Mouse (Mus musculus): ENCODE results near the gene Pdzd2. TPM values are rescaled to one million over a fixed set of nuclear protein-coding genes. Genes with fewer than 3 reads are reported as not detected.

The Pdzd2 gene
- total RNA-seq, 2 experiments from 2014 or later = 2.4 TPM; not detected in 1

DNA sequence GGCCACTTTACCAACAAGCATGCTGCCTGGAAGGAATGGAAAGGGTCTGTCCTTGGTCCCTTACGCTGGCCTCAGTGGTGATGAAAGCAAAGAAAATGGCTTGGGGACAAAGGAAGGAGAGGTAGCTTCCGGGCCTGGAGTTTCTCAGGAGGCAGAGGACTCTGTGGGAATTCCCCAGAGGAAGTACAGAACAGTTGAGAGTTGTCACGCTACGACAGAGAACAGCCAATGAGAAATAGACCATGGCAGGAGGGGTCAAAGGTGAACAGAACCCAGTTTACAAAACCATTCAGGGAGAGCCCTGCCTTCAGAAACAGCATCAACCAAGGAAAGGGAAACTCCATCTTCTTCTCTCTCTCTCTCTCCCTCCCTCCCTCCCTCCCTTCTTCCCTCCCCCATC lies 309.1 kb downstream of the Pdzd2 start:
- ATAC-seq (replicated peaks; ENCODE audit: low FRiP score, low TSS enrichment, poor library complexity, severe bottlenecking) = no peak

DNA sequence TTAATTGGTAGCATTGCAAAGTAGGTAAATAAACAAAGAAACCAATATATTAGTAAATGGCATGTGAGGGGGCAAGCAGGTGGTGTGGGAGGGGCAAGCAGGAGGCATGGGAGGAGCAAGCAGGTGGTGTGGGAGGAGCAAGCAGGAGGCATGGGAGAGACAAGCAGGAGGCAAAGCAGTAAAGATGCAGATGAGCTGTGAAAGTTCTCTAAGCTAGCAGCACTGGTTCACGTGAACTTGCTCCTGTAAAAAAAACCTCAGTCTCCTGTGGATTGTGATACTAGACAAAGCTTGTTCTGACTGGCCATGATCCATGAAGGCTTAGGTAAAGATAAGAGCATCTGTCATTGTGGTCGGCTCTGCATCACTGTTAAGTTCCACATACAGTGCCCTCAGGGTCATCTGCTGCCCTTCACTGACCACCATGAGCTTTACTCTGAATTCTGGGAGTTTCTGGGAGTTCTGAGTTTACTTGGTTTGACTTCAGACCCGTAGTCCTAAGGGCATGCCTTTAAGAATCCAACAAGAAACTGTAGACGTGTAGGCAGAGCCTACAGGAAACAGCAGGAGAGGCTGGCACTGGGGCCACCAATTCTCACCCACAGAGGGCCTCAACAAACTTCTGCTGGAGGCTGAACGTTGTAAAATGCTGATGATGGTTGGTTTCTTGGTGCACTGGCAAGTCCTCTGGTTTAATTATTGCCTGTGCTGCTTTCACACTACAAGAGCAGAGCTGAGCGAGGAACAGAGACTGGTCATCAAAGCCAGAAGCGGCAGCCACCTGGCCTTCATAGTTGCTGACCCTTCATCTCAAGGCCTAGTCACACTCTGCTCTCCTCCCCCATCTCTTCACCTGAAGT lies 309.9 kb downstream of the Pdzd2 start:
- ATAC-seq (replicated peaks; ENCODE audit: low FRiP score, low TSS enrichment, poor library complexity, severe bottlenecking) = peak; percentile 53

DNA sequence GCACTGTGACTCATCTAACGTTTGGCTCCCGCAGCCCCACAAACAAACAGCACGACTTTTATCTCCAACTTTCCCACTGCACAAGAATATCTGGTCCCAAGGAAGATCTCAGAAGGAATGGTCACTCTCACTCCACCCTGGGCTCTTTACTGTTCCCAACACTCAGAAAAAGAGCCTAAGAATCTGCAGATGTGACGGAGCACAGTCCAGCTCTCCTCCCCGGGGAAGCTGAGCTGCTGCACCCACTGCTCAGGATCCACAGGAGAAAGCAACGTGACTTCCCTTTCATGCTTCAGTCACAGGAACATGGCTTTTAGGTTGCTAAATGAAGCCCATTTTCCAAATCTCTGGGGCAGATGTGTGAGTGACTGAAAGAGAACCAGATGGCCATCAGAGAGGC lies 311.9 kb downstream of the Pdzd2 start:
- no peak for ATAC-seq (replicated peaks; ENCODE audit: low FRiP score, low TSS enrichment, poor library complexity, severe bottlenecking)

DNA sequence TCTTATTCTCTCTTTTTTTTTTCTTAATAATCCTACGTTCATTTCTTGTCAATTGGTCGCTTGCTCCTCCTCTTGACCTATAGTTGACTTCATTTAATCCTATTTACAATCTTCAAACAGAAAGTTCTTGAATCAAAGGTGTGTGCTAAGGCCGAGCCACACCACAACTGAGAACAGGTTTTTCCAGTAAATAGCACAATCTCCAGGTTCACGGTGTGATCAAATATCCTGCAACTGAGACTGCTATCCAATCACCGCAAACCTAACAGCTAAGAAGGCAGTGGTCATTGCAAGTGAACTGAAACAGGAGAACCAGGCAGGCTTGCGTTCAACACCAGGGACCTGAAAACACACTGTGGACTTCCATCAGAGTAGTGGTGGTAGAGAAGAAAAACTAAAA lies 313.4 kb downstream of the Pdzd2 start:
- ATAC-seq (replicated peaks; ENCODE audit: low FRiP score, low TSS enrichment, poor library complexity, severe bottlenecking) = no peak

- peak; percentile 50; the same call in 1 of the 2 replicates for ATAC-seq (replicated peaks; ENCODE audit: low FRiP score, low TSS enrichment, poor library complexity, severe bottlenecking)
Measured at GRCm38 (mm10) chr15:12425049-12425627, 314.6 kb downstream of the Pdzd2 start.

- no peak for ATAC-seq (replicated peaks; ENCODE audit: low FRiP score, low TSS enrichment, poor library complexity, severe bottlenecking)
Measured at GRCm38 (mm10) chr15:12424187-12424586, 315.5 kb downstream of the Pdzd2 start.

DNA sequence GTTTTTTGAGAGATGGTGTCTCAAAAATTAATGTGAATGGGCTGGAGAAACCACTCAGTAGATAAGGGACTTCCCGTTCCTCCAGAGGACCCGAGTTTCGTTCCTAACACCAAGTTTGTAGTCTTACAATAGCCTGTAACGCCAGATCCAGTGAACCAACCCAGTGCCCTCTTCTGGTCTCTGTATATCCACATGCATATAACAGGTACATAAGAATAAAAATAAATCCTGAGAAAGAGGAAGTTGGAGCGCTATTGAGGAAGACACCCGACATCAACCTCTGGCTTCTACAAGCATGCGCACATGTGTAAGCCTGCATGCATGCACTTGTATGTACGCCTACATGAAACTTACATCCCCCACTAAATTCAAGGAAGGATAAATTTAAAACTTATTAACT lies 318.8 kb downstream of the Pdzd2 start:
- no peak for ATAC-seq (replicated peaks; ENCODE audit: low FRiP score, low TSS enrichment, poor library complexity, severe bottlenecking)

GRCm38 (mm10) chr15:12420376-12420775 lies 319.3 kb downstream of the Pdzd2 start:
- no peak for ATAC-seq (replicated peaks; ENCODE audit: low FRiP score, low TSS enrichment, poor library complexity, severe bottlenecking)

GRCm38 (mm10) chr15:12419446-12419845 lies 320.3 kb downstream of the Pdzd2 start:
- ATAC-seq (replicated peaks; ENCODE audit: low FRiP score, low TSS enrichment, poor library complexity, severe bottlenecking) = no peak

- ATAC-seq (replicated peaks; ENCODE audit: low FRiP score, low TSS enrichment, poor library complexity, severe bottlenecking) = no peak
Measured at GRCm38 (mm10) chr15:12415536-12416200, 324.1 kb downstream of the Pdzd2 start.

- ATAC-seq (replicated peaks; ENCODE audit: low FRiP score, low TSS enrichment, poor library complexity, severe bottlenecking) = no peak
Measured at GRCm38 (mm10) chr15:12414696-12415095, 325.0 kb downstream of the Pdzd2 start.

DNA sequence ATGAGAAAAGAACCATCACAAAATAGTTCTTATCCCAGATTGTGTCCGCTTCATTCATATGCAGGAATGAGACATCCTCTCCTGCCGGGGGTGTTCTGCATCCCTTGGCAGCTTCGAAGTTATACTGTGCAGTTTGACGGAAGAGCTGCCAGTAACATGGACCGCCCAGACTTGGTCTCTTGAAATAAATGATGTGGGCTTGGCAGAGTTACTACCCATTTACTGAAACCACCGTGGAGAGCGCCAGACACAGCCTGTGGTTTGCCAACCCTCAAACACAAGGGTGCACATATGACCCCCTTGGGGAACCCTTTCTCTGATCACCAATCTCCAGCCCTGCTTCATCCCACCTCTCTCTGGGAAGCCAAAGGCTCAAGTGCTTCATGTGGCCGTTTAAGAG lies 331.5 kb downstream of the Pdzd2 start:
- ATAC-seq (replicated peaks; ENCODE audit: low FRiP score, low TSS enrichment, poor library complexity, severe bottlenecking) = no peak

DNA sequence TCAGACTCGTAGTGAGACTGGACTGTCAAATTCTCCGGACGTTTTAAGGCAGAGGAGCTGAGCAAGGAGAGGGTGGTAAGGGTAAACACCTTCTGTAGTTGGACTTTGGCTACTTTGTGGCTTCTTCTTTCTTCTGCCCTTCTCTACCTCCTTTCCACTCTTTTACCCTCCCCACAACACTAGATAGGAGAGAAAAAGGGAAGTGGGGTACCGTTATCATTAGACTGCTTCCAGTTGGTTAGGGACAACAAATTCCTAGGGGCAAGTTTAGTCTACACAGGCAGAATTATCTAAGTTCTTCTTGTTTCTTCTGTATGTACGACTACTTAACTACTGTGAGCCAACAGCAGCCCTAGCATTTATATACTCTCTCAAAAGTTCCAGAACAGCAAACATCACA lies 334.1 kb downstream of the Pdzd2 start:
- no peak for ATAC-seq (replicated peaks; ENCODE audit: low FRiP score, low TSS enrichment, poor library complexity, severe bottlenecking)

DNA sequence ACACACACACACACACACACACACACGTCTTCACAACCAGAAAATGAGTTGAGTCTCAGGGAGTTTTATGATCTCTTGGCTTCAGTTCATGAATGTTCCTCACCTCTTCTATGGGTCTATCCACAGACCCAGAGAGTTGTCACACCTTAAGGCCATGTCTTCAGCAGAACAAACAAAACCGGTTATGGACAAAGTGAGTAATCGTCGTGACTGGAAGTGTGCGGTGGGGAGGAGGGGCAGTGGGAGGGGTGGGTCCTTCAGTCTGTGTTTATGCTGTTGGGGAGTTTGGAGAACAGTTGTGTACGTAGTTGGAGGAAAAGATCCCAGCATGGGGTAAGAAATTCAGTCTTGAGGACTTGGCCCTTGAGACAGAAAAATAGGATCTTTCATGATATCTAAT lies 342.7 kb downstream of the Pdzd2 start:
- no peak for ATAC-seq (replicated peaks; ENCODE audit: low FRiP score, low TSS enrichment, poor library complexity, severe bottlenecking)

- no peak for ATAC-seq (replicated peaks; ENCODE audit: low FRiP score, low TSS enrichment, poor library complexity, severe bottlenecking)
Measured at GRCm38 (mm10) chr15:12394758-12395157, 345.0 kb downstream of the Pdzd2 start.

- no peak for ATAC-seq (replicated peaks; ENCODE audit: low FRiP score, low TSS enrichment, poor library complexity, severe bottlenecking)
Measured at GRCm38 (mm10) chr15:12388726-12389489, 350.8 kb downstream of the Pdzd2 start.

- ATAC-seq (replicated peaks; ENCODE audit: low FRiP score, low TSS enrichment, poor library complexity, severe bottlenecking) = no peak
Measured at GRCm38 (mm10) chr15:12384679-12385078, 355.0 kb downstream of the Pdzd2 start.

DNA sequence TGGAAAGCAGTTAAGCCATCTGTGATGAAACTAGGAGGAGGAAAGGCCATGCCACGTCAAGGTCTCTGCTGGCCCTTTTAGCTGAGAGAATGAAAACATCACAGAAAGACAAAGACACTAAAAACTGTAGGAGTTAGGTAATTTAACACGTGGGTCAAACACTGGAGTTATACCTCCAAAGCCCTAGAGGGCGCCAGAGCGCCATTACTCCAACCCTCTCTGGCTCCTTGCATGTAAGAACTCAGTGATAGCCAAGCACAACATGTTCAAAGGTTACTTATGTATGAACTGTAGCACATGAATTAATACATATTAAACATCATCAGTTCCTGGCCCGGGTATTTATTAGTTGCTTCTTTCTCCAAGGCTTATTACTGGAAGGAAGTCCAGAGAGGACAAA lies 359.2 kb downstream of the Pdzd2 start:
- ATAC-seq (replicated peaks; ENCODE audit: low FRiP score, low TSS enrichment, poor library complexity, severe bottlenecking) = peak; percentile 58

GRCm38 (mm10) chr15:12380057-12380456 lies 359.7 kb downstream of the Pdzd2 start:
- no peak for ATAC-seq (replicated peaks; ENCODE audit: low FRiP score, low TSS enrichment, poor library complexity, severe bottlenecking)

- no peak for ATAC-seq (replicated peaks; ENCODE audit: low FRiP score, low TSS enrichment, poor library complexity, severe bottlenecking)
Measured at GRCm38 (mm10) chr15:12377800-12378199, 361.9 kb downstream of the Pdzd2 start.
